Mouse (Mus musculus): ENCODE measurements around the gene Ets2. TPM values are rescaled to one million over a fixed set of nuclear protein-coding genes. Genes with fewer than 3 reads are reported as not detected.

The Ets2 gene
- total RNA-seq, 1 experiment, result 12.8 TPM

GRCm38 (mm10) chr16:95700224-95700623 lies 1.7 kb upstream of the Ets2 start:
- no peaks in the 10 kb centered on the region; the same call in 1 of the 2 replicates for H3K36me3 ChIP-seq (ENCODE audit: control insufficient read depth, insufficient read depth, low read length, poor library complexity, severe bottlenecking)
- TF ChIP-seq ZC3H11A (IDR thresholded peaks at IDR 0.05; ENCODE audit: borderline replicate concordance, low read depth, low read length), result no peak
- no peak for TF ChIP-seq ZNF384 (IDR thresholded peaks at IDR 0.05; ENCODE audit: low read depth, low read length)
- TF ChIP-seq CHD2 (IDR thresholded peaks at IDR 0.05; ENCODE audit: low read depth, low read length), result no peak
- TF ChIP-seq HCFC1 (IDR thresholded peaks at IDR 0.05; ENCODE audit: borderline replicate concordance, insufficient read depth, low read length), result no peak
- no peaks in the 10 kb centered on the region for H3K9me3 ChIP-seq (ENCODE audit: control insufficient read depth, insufficient read depth, low read depth, low read length)
- H3K4me1 ChIP-seq (ENCODE audit: control insufficient read depth in 2 of 2, insufficient read depth in 2 of 2, low read length in 2 of 2, poor library complexity in 1 of 2), result peaks cover 0 to 6% of the 10 kb centered on the region in 2 experiments; a peak in 3 of 4 replicates
- in situ Hi-C loops (cut with MboI; ENCODE audit: low sequenced_read_pairs in 2 of 2, unreplicated experiment in 2 of 2), result no loop called here
- H3K4me3 ChIP-seq (ENCODE audit: insufficient read depth in 1 of 2, low read depth in 1 of 2, low read length in 2 of 2, poor library complexity in 1 of 2, severe bottlenecking in 1 of 2), result no peak overlapping the region
- no peak for DNase-seq (ENCODE audit: low read depth, low spot score)
- no peak overlapping the region for H3K9ac ChIP-seq (ENCODE audit: insufficient read depth, low read depth, low read length, poor library complexity, severe bottlenecking)
- no peak overlapping the region for H3K27ac ChIP-seq (ENCODE audit: insufficient read depth, low read depth, low read length, poor library complexity, severe bottlenecking)

GRCm38 (mm10) chr16:95702562-95703545 lies 979 bp downstream of the Ets2 start:
- no peak for DNase-seq (ENCODE audit: low read depth, low spot score)
- H3K9ac ChIP-seq (ENCODE audit: insufficient read depth, low read depth, low read length, poor library complexity, severe bottlenecking), result peak overlapping the region; percentile 91
- peak overlapping the region; percentile 89 to 91 for H3K4me3 ChIP-seq (ENCODE audit: insufficient read depth in 1 of 2, low read depth in 1 of 2, low read length in 2 of 2, poor library complexity in 1 of 2, severe bottlenecking in 1 of 2)
- in situ Hi-C loops (cut with MboI; ENCODE audit: low sequenced_read_pairs in 2 of 2, unreplicated experiment in 2 of 2), result no loop called here
- TF ChIP-seq ZC3H11A (IDR thresholded peaks at IDR 0.05; ENCODE audit: borderline replicate concordance, low read depth, low read length) (no peak), CHD2 (IDR thresholded peaks at IDR 0.05; ENCODE audit: low read depth, low read length) (no peak), ZNF384 (IDR thresholded peaks at IDR 0.05; ENCODE audit: low read depth, low read length) (no peak), HCFC1 (IDR thresholded peaks at IDR 0.05; ENCODE audit: borderline replicate concordance, insufficient read depth, low read length) (no peak), MAFK (IDR thresholded peaks at IDR 0.05; ENCODE audit: insufficient read depth, low read depth, low read length) (no peak)
- no peaks in the 10 kb centered on the region; the same call in 1 of the 2 replicates for H3K36me3 ChIP-seq (ENCODE audit: control insufficient read depth, insufficient read depth, low read length, poor library complexity, severe bottlenecking)
- H3K9me3 ChIP-seq (ENCODE audit: control insufficient read depth, insufficient read depth, low read depth, low read length), result no peaks in the 10 kb centered on the region
- H3K4me1 ChIP-seq (ENCODE audit: control insufficient read depth in 2 of 2, insufficient read depth in 2 of 2, low read length in 2 of 2, poor library complexity in 1 of 2), result peaks cover 0 to 3% of the 10 kb centered on the region in 2 experiments; a peak in 1 of 4 replicates
- no peak overlapping the region for H3K27ac ChIP-seq (ENCODE audit: insufficient read depth, low read depth, low read length, poor library complexity, severe bottlenecking)

- Histone ChIP-seq H3K4me1 (ENCODE audit: control insufficient read depth in 2 of 2, insufficient read depth in 2 of 2, low read length in 2 of 2, poor library complexity in 1 of 2) (peaks cover 0 to 3% of the 10 kb centered on the region in 2 experiments; a peak in 1 of 4 replicates), H3K27ac (ENCODE audit: insufficient read depth, low read depth, low read length, poor library complexity, severe bottlenecking) (no peak overlapping the region), H3K4me3 (ENCODE audit: insufficient read depth in 1 of 2, low read depth in 1 of 2, low read length in 2 of 2, poor library complexity in 1 of 2, severe bottlenecking in 1 of 2) (no peak overlapping the region), H3K9ac (ENCODE audit: insufficient read depth, low read depth, low read length, poor library complexity, severe bottlenecking) (no peak overlapping the region), H3K9me3 (ENCODE audit: control insufficient read depth, insufficient read depth, low read depth, low read length) (no peaks in the 10 kb centered on the region), H3K36me3 (ENCODE audit: control insufficient read depth, insufficient read depth, low read length, poor library complexity, severe bottlenecking) (no peaks in the 10 kb centered on the region; the same call in 1 of the 2 replicates)
- in situ Hi-C loops (cut with MboI; ENCODE audit: low sequenced_read_pairs in 2 of 2, unreplicated experiment in 2 of 2), result no loop called here
- DNase-seq (ENCODE audit: low read depth, low spot score), result no peak
- no peak for TF ChIP-seq MAFK (IDR thresholded peaks at IDR 0.05; ENCODE audit: insufficient read depth, low read depth, low read length)
- no peak for TF ChIP-seq ZC3H11A (IDR thresholded peaks at IDR 0.05; ENCODE audit: borderline replicate concordance, low read depth, low read length)
- no peak for TF ChIP-seq ZNF384 (IDR thresholded peaks at IDR 0.05; ENCODE audit: low read depth, low read length)
These were observed 2.1 kb downstream of the Ets2 start for GRCm38 (mm10) chr16:95703958-95704357.

- H3K27ac ChIP-seq (ENCODE audit: insufficient read depth, low read depth, low read length, poor library complexity, severe bottlenecking), result no peak overlapping the region
- no peak for TF ChIP-seq MAFK (IDR thresholded peaks at IDR 0.05; ENCODE audit: insufficient read depth, low read depth, low read length)
- TF ChIP-seq ZC3H11A (IDR thresholded peaks at IDR 0.05; ENCODE audit: borderline replicate concordance, low read depth, low read length), result no peak
- TF ChIP-seq HCFC1 (IDR thresholded peaks at IDR 0.05; ENCODE audit: borderline replicate concordance, insufficient read depth, low read length), result no peak
- TF ChIP-seq ZNF384 (IDR thresholded peaks at IDR 0.05; ENCODE audit: low read depth, low read length), result no peak
- no peak for TF ChIP-seq CHD2 (IDR thresholded peaks at IDR 0.05; ENCODE audit: low read depth, low read length)
- H3K9ac ChIP-seq (ENCODE audit: insufficient read depth, low read depth, low read length, poor library complexity, severe bottlenecking), result no peak overlapping the region
- no peak overlapping the region for H3K4me3 ChIP-seq (ENCODE audit: insufficient read depth in 1 of 2, low read depth in 1 of 2, low read length in 2 of 2, poor library complexity in 1 of 2, severe bottlenecking in 1 of 2)
- H3K9me3 ChIP-seq (ENCODE audit: control insufficient read depth, insufficient read depth, low read depth, low read length), result no peaks in the 10 kb centered on the region
- peaks cover 3% of the 10 kb centered on the region; the same call in 1 of the 2 replicates for H3K36me3 ChIP-seq (ENCODE audit: control insufficient read depth, insufficient read depth, low read length, poor library complexity, severe bottlenecking)
- H3K4me1 ChIP-seq (ENCODE audit: control insufficient read depth in 2 of 2, insufficient read depth in 2 of 2, low read length in 2 of 2, poor library complexity in 1 of 2), result peaks cover 0 to 3% of the 10 kb centered on the region in 2 experiments; a peak in 1 of 4 replicates
- in situ Hi-C loops (cut with MboI; ENCODE audit: low sequenced_read_pairs in 2 of 2, unreplicated experiment in 2 of 2), result no loop called here
- DNase-seq (ENCODE audit: low read depth, low spot score), result no peak
These were observed 2.9 kb downstream of the Ets2 start for GRCm38 (mm10) chr16:95704662-95705330.

All from ES-E14 (cell line).